In genomic region chr13:111620433-111620832, GRCm38 (mm10) we compare ENCODE assay signal across 26 mouse cellular contexts. TPM values are rescaled to one million over a fixed set of nuclear protein-coding genes. Genes with fewer than 3 reads are reported as not detected.
"Had no signal": no experiment of that assay in that cellular context is flagged by ENCODE, and none has a peak within 500 bp of the region (broad histone marks: within the 10 kb centered on the region; RNA-seq: fewer than 3 reads in every experiment).

No protein-coding gene starts in this region.

- H3K9ac ChIP-seq: liver, postnatal 0 days; lung, embryonic 14.5 days; midbrain, embryonic 12.5 days; neural tube, embryonic 13.5 days; neural tube, embryonic 15.5 days had no signal

- H3K9me3 ChIP-seq: midbrain, embryonic 10.5 days; midbrain, embryonic 12.5 days; neural tube, embryonic 13.5 days; neural tube, embryonic 15.5 days had no signal

- H3K36me3 ChIP-seq: midbrain, embryonic 10.5 days; midbrain, embryonic 12.5 days; neural tube, embryonic 13.5 days; neural tube, embryonic 15.5 days had no signal

- H3K27ac ChIP-seq: midbrain, embryonic 10.5 days; midbrain, embryonic 12.5 days; neural tube, embryonic 13.5 days; neural tube, embryonic 15.5 days had no signal

- DNase-seq: liver, postnatal 0 days; lung, embryonic 14.5 days; lung, postnatal 10 days; lung, postnatal 4 days; midbrain, embryonic 14.5 days; retina, postnatal 1 day; right cerebral cortex, adult 18-20 months; right cerebral cortex, postnatal 25 days; right cerebral cortex, postnatal 4 days; spleen, adult 18-20 months; thymus, adult 2 months; thymus, postnatal 25 days; thymus, postnatal 4 days had no signal

- H3K27me3 ChIP-seq: midbrain, embryonic 12.5 days; neural tube, embryonic 13.5 days; neural tube, embryonic 15.5 days had no signal

- H3K4me3 ChIP-seq: midbrain, embryonic 10.5 days; midbrain, embryonic 12.5 days; myocyte; neural tube, embryonic 13.5 days; neural tube, embryonic 15.5 days had no signal

- H3K4me2 ChIP-seq: lung, embryonic 14.5 days; midbrain, embryonic 12.5 days; neural tube, embryonic 13.5 days; neural tube, embryonic 15.5 days had no signal

- ATAC-seq: liver, postnatal 0 days; midbrain, embryonic 16.5 days had no signal

- H3K4me1 ChIP-seq: midbrain, embryonic 12.5 days; neural tube, embryonic 13.5 days; neural tube, embryonic 15.5 days had no signal

RNA-seq across cellular contexts. Expression of gene Gm10198, which starts 27.8 kb away (rescaled TPM):
- polyA plus RNA-seq: liver, postnatal 0 days; lung, embryonic 14.5 days; lung, embryonic 16.5 days; midbrain, embryonic 10.5 days; midbrain, embryonic 12.5 days; midbrain, embryonic 14.5 days; midbrain, embryonic 16.5 days; myocyte; neural tube, embryonic 11.5 days; neural tube, embryonic 13.5 days; neural tube, embryonic 15.5 days; small intestine, adult 2 months; stomach, embryonic 14.5 days; stomach, embryonic 16.5 days; testis, adult 2 months; thymus, adult 2 months; urinary bladder, adult 2 months had no signal
